Mouse (Mus musculus) kidney, embryonic 14.5 days (tissue): ENCODE results near the gene Pklr. TPM values are rescaled to one million over a fixed set of nuclear protein-coding genes. Genes with fewer than 3 reads are reported as not detected.

Experiments
- ATAC-seq: fragments of 200-750 bp; cut with Nextera tagmentation; 2 replicates; pipeline ENCODE4 v1.8.0; 2017; ENCODE audit warnings: moderate number of reproducible peaks, mild to moderate bottlenecking, moderate TSS enrichment, moderate library complexity; ENCODE audit not compliant: low FRiP score, low TSS enrichment
- H3K27ac ChIP-seq: fragments of 300-500 bp; sonication (generic); 2 replicates; pipeline ENCODE4 v1.5.1; 2014; ENCODE audit warnings: low read depth, mild to moderate bottlenecking, low read length, moderate library complexity, mixed read lengths
- H3K27me3 ChIP-seq: fragments of 300-500 bp; sonication (generic); 2 replicates; pipeline ENCODE4 v1.6.1; 2014; ENCODE audit warnings: mild to moderate bottlenecking, low read length; ENCODE audit not compliant: control insufficient read depth, insufficient read depth
- H3K36me3 ChIP-seq: fragments of 300-500 bp; sonication (generic); 2 replicates; pipeline ENCODE4 v1.6.1; 2014; ENCODE audit warnings: low read length, mixed read lengths; ENCODE audit not compliant: control insufficient read depth, insufficient read depth
- H3K4me1 ChIP-seq: fragments of 300-500 bp; sonication (generic); 2 replicates; pipeline ENCODE4 v1.6.1; 2014; ENCODE audit warnings: low read length, mixed read lengths; ENCODE audit not compliant: control insufficient read depth, insufficient read depth
- H3K4me2 ChIP-seq: fragments of 300-500 bp; sonication (generic); replicated peaks from 2 replicates; pipeline ENCODE4 v1.6.1; 2014; ENCODE audit warnings: low read depth, mild to moderate bottlenecking, low read length
- H3K4me3 ChIP-seq: fragments of 300-500 bp; sonication (generic); 2 replicates; pipeline ENCODE4 v1.5.1; 2014; ENCODE audit warnings: mild to moderate bottlenecking, low read length
- H3K9ac ChIP-seq: fragments of 300-500 bp; sonication (generic); 2 replicates; pipeline ENCODE4 v1.6.1; 2014; ENCODE audit warnings: low read depth, mild to moderate bottlenecking, low read length, moderate library complexity
- H3K9me3 ChIP-seq: fragments of 300-500 bp; sonication (generic); 2 replicates; pipeline ENCODE4 v1.6.1; 2016; ENCODE audit warnings: low read length; ENCODE audit not compliant: control insufficient read depth
- WGBS: fragments of 180-500 bp; shearing (Covaris S2); extraction: QIAGEN DNeasy Blood & Tissue Kit; methylation state at CpG from one replicate; pipeline ENCODE4 v1.1.7; 2014; 5-methylcytosine and 5-hydroxymethylcytosine counted together
- polyA plus RNA-seq: library from polyadenylated mRNA; unstranded; fragments of >200 nt; fragmentation: Nextera tagmentation; extraction: Ambion mirVana; gene quantifications from 2 replicates; pipeline ENCODE4 v1.2.1, GENCODE M21; 2014

Gene Pklr
- polyA plus RNA-seq, 1 experiment from 2014 or later: 1.5 TPM

GRCm38 (mm10) chr3:89178107-89178385, 42.1 kb downstream of the Pklr start:
- Histone ChIP-seq H3K4me1 (peaks cover 12% of the 10 kb centered on the region), H3K4me2 (peak overlapping the region; percentile 68), H3K27ac (peak overlapping the region; percentile 75; the same call in 1 of the 2 replicates), H3K4me3 (peak overlapping the region; percentile 77), H3K27me3 (no peaks in the 10 kb centered on the region), H3K9ac (peak overlapping the region; percentile 84), H3K9me3 (no peaks in the 10 kb centered on the region), H3K36me3 (peaks cover 75% of the 10 kb centered on the region)
- WGBS: 6% methylated on average over 6 of the region's 6 CpGs
- ATAC-seq: no peak

- Histone ChIP-seq H3K9me3 (no peaks in the 10 kb centered on the region), H3K4me3 (no peak overlapping the region), H3K27me3 (no peaks in the 10 kb centered on the region), H3K4me2 (no peak overlapping the region), H3K27ac (no peak overlapping the region), H3K4me1 (peaks cover 18% of the 10 kb centered on the region), H3K36me3 (peaks cover 65% of the 10 kb centered on the region), H3K9ac (peak overlapping the region; percentile 18; the same call in 1 of the 2 replicates)
- 89% methylated on average over 11 of the region's 11 CpGs for whole genome bisulfite sequencing
- no peak for ATAC-seq
These were observed 43.1 kb downstream of the Pklr start for GRCm38 (mm10) chr3:89179056-89179455.

GRCm38 (mm10) chr3:89181749-89182500, 46.0 kb downstream of the Pklr start:
- H3K9me3 ChIP-seq: no peaks in the 10 kb centered on the region
- H3K27ac ChIP-seq: no peak overlapping the region; the same call in 1 of the 2 replicates
- H3K4me2 ChIP-seq: no peak overlapping the region
- peaks cover 37% of the 10 kb centered on the region for H3K4me1 ChIP-seq
- WGBS: 91% methylated on average over 27 of the region's 27 CpGs
- no peak for ATAC-seq
- no peak overlapping the region for H3K4me3 ChIP-seq
- H3K27me3 ChIP-seq: no peaks in the 10 kb centered on the region
- H3K36me3 ChIP-seq: peaks cover 39% of the 10 kb centered on the region
- no peak overlapping the region for H3K9ac ChIP-seq

- peak overlapping the region; percentile 47; the same call in 1 of the 2 replicates for H3K27ac ChIP-seq
- no peaks in the 10 kb centered on the region for H3K9me3 ChIP-seq
- H3K36me3 ChIP-seq: peaks cover 39% of the 10 kb centered on the region
- H3K27me3 ChIP-seq: no peaks in the 10 kb centered on the region
- H3K9ac ChIP-seq: no peak overlapping the region
- no peak; the same call in 1 of the 2 replicates for ATAC-seq
- H3K4me2 ChIP-seq: peak overlapping the region; percentile 95
- 43% methylated on average over 7 of the region's 7 CpGs for WGBS
- H3K4me1 ChIP-seq: peaks cover 42% of the 10 kb centered on the region
- H3K4me3 ChIP-seq: peak overlapping the region; percentile 67
These were observed 46.7 kb downstream of the Pklr start for GRCm38 (mm10) chr3:89182531-89183057.

GRCm38 (mm10) chr3:89183058-89183958, 47.4 kb downstream of the Pklr start, which contains the start of gene Fam189b:
Fam189b (plus strand) TSS chr3:89183143.
- 5% methylated on average over 39 of the region's 39 CpGs for WGBS
- peak within 1 kb of the TSS; percentile 88 for H3K9ac ChIP-seq
- H3K27me3 ChIP-seq: no peaks in the 10 kb centered on the region
- H3K27ac ChIP-seq: peak within 1 kb of the TSS; percentile 93
- peaks cover 49% of the 10 kb centered on the region for H3K4me1 ChIP-seq
- peaks cover 43% of the 10 kb centered on the region for H3K36me3 ChIP-seq
- peak within 1 kb of the TSS; percentile 67 for H3K4me3 ChIP-seq
- H3K4me2 ChIP-seq: peak within 1 kb of the TSS; percentile 95
- H3K9me3 ChIP-seq: no peaks in the 10 kb centered on the region
- ATAC-seq: peak; percentile 89

- peaks cover 47% of the 10 kb centered on the region for H3K36me3 ChIP-seq
- H3K27ac ChIP-seq: peak overlapping the region; percentile 93
These were observed 48.0 kb downstream of the Pklr start for GRCm38 (mm10) chr3:89183959-89184315.

GRCm38 (mm10) chr3:89187197-89187596, 51.3 kb downstream of the Pklr start:
- Histone ChIP-seq H3K4me2 (peak overlapping the region; percentile 18), H3K27ac (no peak overlapping the region), H3K36me3 (peaks cover 14% of the 10 kb centered on the region), H3K4me3 (no peak overlapping the region), H3K4me1 (peaks cover 47% of the 10 kb centered on the region), H3K9ac (peak overlapping the region; percentile 28; the same call in 1 of the 2 replicates), H3K27me3 (no peaks in the 10 kb centered on the region), H3K9me3 (no peaks in the 10 kb centered on the region)
- 44% methylated on average over 23 of the region's 23 CpGs for WGBS
- ATAC-seq: no peak

More at GRCm38 (mm10) chr3:89183959-89184315, 48.0 kb downstream of the Pklr start:
- 81% methylated on average over 6 of the region's 6 CpGs for WGBS
- Histone ChIP-seq H3K27me3 (no peaks in the 10 kb centered on the region), H3K4me1 (peaks cover 49% of the 10 kb centered on the region), H3K9me3 (no peaks in the 10 kb centered on the region), H3K9ac (peak overlapping the region; percentile 88), H3K4me2 (peak overlapping the region; percentile 95), H3K4me3 (peak overlapping the region; percentile 67)
- no peak for ATAC-seq

GRCm38 (mm10) chr3:89187690-89188477, 51.9 kb downstream of the Pklr start:
- H3K27ac ChIP-seq: peak overlapping the region; percentile 55; the same call in 1 of the 2 replicates
- no peaks in the 10 kb centered on the region for H3K27me3 ChIP-seq
- WGBS: 67% methylated on average over 18 of the region's 18 CpGs
- peaks cover 9% of the 10 kb centered on the region for H3K36me3 ChIP-seq
- no peaks in the 10 kb centered on the region for H3K9me3 ChIP-seq
- H3K4me3 ChIP-seq: no peak overlapping the region
- H3K4me2 ChIP-seq: peak overlapping the region; percentile 18; the same call in 1 of the 2 replicates
- no peak overlapping the region for H3K9ac ChIP-seq
- ATAC-seq: no peak
- H3K4me1 ChIP-seq: peaks cover 43% of the 10 kb centered on the region
